Mouse (Mus musculus) heart, postnatal 14 days (tissue): ENCODE results near the gene Miox. TPM values are rescaled to one million over a fixed set of nuclear protein-coding genes. Genes with fewer than 3 reads are reported as not detected.

Source experiments
- DNase-seq, 2 experiments: peaks; one replicate each; pipeline ENCODE4 v3.0.0; 2021 to 2022
- intact Hi-C: fragments of 180-260 bp; cut with DNase I; formaldehyde crosslinking; loops from one replicate; pipeline ENCODE4 v1.15.1; 2025
- microRNA-seq, 2 experiments: library from miRNA; unstranded; fragments of <30 nt; microRNA quantifications; one replicate each; pipeline ENCODE4 v1.2.0; 2021 to 2022
- total RNA-seq, 2 experiments: library from RNA; stranded (reverse); gene quantifications; 2 replicates each; pipeline ENCODE4 v1.2.3; 2021

Gene Miox
- total RNA-seq, 2 experiments from 2014 or later = not detected

DNA sequence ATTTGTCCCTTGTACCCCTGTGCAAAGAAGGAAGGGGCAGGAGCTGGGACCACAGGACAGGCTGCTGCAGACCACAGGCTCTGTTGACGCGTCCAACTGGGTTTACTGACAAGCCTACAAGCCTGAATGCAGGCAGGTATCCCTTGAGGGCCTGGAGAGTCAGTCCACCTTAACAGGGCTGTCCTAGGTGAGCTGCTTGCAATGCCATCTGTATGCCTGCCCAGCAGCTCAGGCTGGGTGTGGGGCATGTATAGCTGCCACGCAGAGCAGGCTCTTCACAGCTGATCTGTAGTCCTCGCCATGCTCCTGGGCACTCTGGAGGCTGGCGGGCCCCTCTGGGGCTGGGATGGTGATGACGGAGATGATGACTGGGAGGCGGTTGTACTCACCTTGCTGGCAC, 50.4 kb downstream of the Miox start, which contains the start of gene Klhdc7b:
Gene Klhdc7b (plus strand): TSS at position 301 of the 400 bp plus-strand sequence.
- DNase-seq = no peak
- intact Hi-C loops = no loop called here

Small RNAs within 50 kb of the gene (microRNA-seq; reads per million reads assigned to microRNA genes)
- gene Mir6959 = 1.6 to 6.5 reads per million in 2 experiments

Other genes with a start within 250 kb of the Miox start
- gene Selenoo, start 245.3 kb upstream of the Miox start, total RNA-seq = 10 to 100 TPM; 13.6 to 13.8 TPM
- 10 to 100 TPM; 12.0 to 12.7 TPM for gene Tubgcp6, start 211.3 kb upstream of the Miox start, total RNA-seq
- gene Hdac10, start 205.7 kb upstream of the Miox start, total RNA-seq = 1 to 10 TPM; 7.2 to 8.4 TPM
- 10 to 100 TPM; 16.8 to 18.7 TPM for gene Mapk12, start 193.7 kb upstream of the Miox start, total RNA-seq
- gene Mapk11, start 184.8 kb upstream of the Miox start, total RNA-seq = 1 to 10 TPM; 2.3 to 3.7 TPM
- gene Plxnb2, start 153.6 kb upstream of the Miox start, total RNA-seq = 100 to 1,000 TPM in 1 of 2 experiments, 10 to 100 TPM in 1; 98.2 to 101 TPM
- gene Dennd6b, start 137.9 kb upstream of the Miox start, total RNA-seq = 10 to 100 TPM in 1 of 2 experiments, 1 to 10 TPM in 1; 9.7 to 10.1 TPM
- 10 to 100 TPM; 57.8 to 61.2 TPM for gene Ppp6r2, start 122.8 kb upstream of the Miox start, total RNA-seq
- gene Sbf1, start 19.1 kb upstream of the Miox start, total RNA-seq = 10 to 100 TPM; 70.7 to 74.7 TPM
- gene Adm2, start 11.7 kb upstream of the Miox start, total RNA-seq = not detected
- 10 to 100 TPM; 33.1 to 38.3 TPM for gene Lmf2, start 21.3 kb downstream of the Miox start, total RNA-seq
- gene Ncaph2, start 21.3 kb downstream of the Miox start, total RNA-seq = 10 to 100 TPM; 56.0 to 64.7 TPM
- gene Sco2, start 39.4 kb downstream of the Miox start, total RNA-seq = 10 to 100 TPM; 19.7 to 21.4 TPM
- under 1 TPM; 0.20 to 0.74 TPM for gene Tymp, start 42.6 kb downstream of the Miox start, total RNA-seq
- 1 to 10 TPM in 1 of 2 experiments, under 1 TPM in 1; 0.76 to 1.6 TPM for gene Odf3b, start 44.9 kb downstream of the Miox start, total RNA-seq
- not detected for gene Klhdc7b, start 50.5 kb downstream of the Miox start, total RNA-seq
- not detected for gene Syce3, start 76.1 kb downstream of the Miox start, total RNA-seq
- 100 to 1,000 TPM; 596 TPM for gene Cpt1b, start 91.5 kb downstream of the Miox start, total RNA-seq
- 1 to 10 TPM; 1.6 to 2.9 TPM for gene C730034F03Rik, start 95.2 kb downstream of the Miox start, total RNA-seq
- gene Gm44502, start 95.3 kb downstream of the Miox start, total RNA-seq = 10 to 100 TPM; 11.0 to 14.6 TPM
- 10 to 100 TPM; 50.9 to 59.9 TPM for gene Chkb, start 95.5 kb downstream of the Miox start, total RNA-seq
- under 1 TPM; 0.05 to 0.31 TPM for gene Mapk8ip2, start 119.5 kb downstream of the Miox start, total RNA-seq
- gene Arsa, start 143.0 kb downstream of the Miox start, total RNA-seq = 10 to 100 TPM; 13.7 to 15.5 TPM
- gene Shank3, start 165.2 kb downstream of the Miox start, total RNA-seq = 10 to 100 TPM; 78.7 to 83.9 TPM
- under 1 TPM; 0.15 to 0.53 TPM for gene Acr, start 233.9 kb downstream of the Miox start, total RNA-seq